Mouse (Mus musculus) layer of hippocampus, postnatal 36 days (tissue): ENCODE results near the gene Zcchc10. TPM values are rescaled to one million over a fixed set of nuclear protein-coding genes. Genes with fewer than 3 reads are reported as not detected.

Experiments
- total RNA-seq, 2 experiments: library from RNA; stranded (reverse); gene quantifications; 2 replicates each; pipeline ENCODE4 v1.2.3; 2021

The Zcchc10 gene
- total RNA-seq, 2 experiments from 2014 or later, result 9.6 to 10.7 TPM

Other genes with a start within 250 kb of the Zcchc10 start
- gene Hspa4, start 24.2 kb upstream of the Zcchc10 start, total RNA-seq, result 100 to 1,000 TPM; 182 to 194 TPM
- 100 to 1,000 TPM; 228 to 265 TPM for gene Aff4, start 26.2 kb downstream of the Zcchc10 start, total RNA-seq
- not detected for gene Leap2, start 98.5 kb downstream of the Zcchc10 start, total RNA-seq
- gene Uqcrq, start 106.2 kb downstream of the Zcchc10 start, total RNA-seq, result 100 to 1,000 TPM; 411 to 419 TPM
- gene Gdf9, start 106.3 kb downstream of the Zcchc10 start, total RNA-seq, result 1 to 10 TPM in 1 of 2 experiments, under 1 TPM in 1; 1.00 to 1.0 TPM
- gene Gm10447, start 132.4 kb downstream of the Zcchc10 start, total RNA-seq, result under 1 TPM; 0.15 to 0.33 TPM
- gene Shroom1, start 132.5 kb downstream of the Zcchc10 start, total RNA-seq, result 1 to 10 TPM; 3.5 to 4.4 TPM
- under 1 TPM in 1 of 2 experiments, not detected in 1; 0.56 TPM for gene Gm9837, start 145.8 kb downstream of the Zcchc10 start, total RNA-seq
- 1 to 10 TPM; 2.3 TPM for gene Gm9945, start 155.5 kb downstream of the Zcchc10 start, total RNA-seq
- gene Sowaha, start 155.6 kb downstream of the Zcchc10 start, total RNA-seq, result 100 to 1,000 TPM; 140 to 143 TPM
- 100 to 1,000 TPM; 256 to 257 TPM for gene Sept8, start 194.6 kb downstream of the Zcchc10 start, total RNA-seq
- gene Kif3a, start 242.7 kb downstream of the Zcchc10 start, total RNA-seq, result 100 to 1,000 TPM; 131 to 139 TPM